Mouse (Mus musculus): Measurements from ENCODE around the gene Mysm1. TPM values are rescaled to one million over a fixed set of nuclear protein-coding genes. Genes with fewer than 3 reads are reported as not detected.

The Mysm1 gene
- 23.6 and 28.3 TPM in 2 replicates for polyA plus RNA-seq (2015; fragmentation: Nextera tagmentation; extraction: Ambion mirVana)

- ATAC-seq: peak; percentile 100
- Histone ChIP-seq H3K36me3 (ENCODE audit: control insufficient read depth, insufficient read depth, low read length) (peaks cover 3% of the 10 kb centered on the region; the same call in 1 of the 2 replicates), H3K9me3 (replicated peaks; ENCODE audit: control insufficient read depth, low read length, poor library complexity, severe bottlenecking) (no peaks in the 10 kb centered on the region), H3K4me2 (ENCODE audit: low read length) (peak within 1 kb of the TSS; percentile 94), H3K27me3 (ENCODE audit: control insufficient read depth, insufficient read depth, low read depth, low read length) (no peaks in the 10 kb centered on the region), H3K9ac (ENCODE audit: low read depth, low read length) (peak within 1 kb of the TSS; percentile 98), H3K4me1 (ENCODE audit: control insufficient read depth, insufficient read depth, low read length) (peaks cover 13% of the 10 kb centered on the region), H3K27ac (ENCODE audit: low read length) (peak within 1 kb of the TSS; percentile 94), H3K4me3 (ENCODE audit: low read depth, low read length) (peak within 1 kb of the TSS; percentile 87)
- under 1% methylated on average over 59 of the region's 69 CpGs for WGBS
These were observed at the start of gene Mysm1 for GRCm38 (mm10) chr4:94978590-94979499. TSS of gene Mysm1 (minus strand) at chr4:94979100.

- no peak overlapping the region for H3K4me2 ChIP-seq (ENCODE audit: low read length)
- H3K9me3 ChIP-seq (replicated peaks; ENCODE audit: control insufficient read depth, low read length, poor library complexity, severe bottlenecking): no peaks in the 10 kb centered on the region
- no peak overlapping the region for H3K9ac ChIP-seq (ENCODE audit: low read depth, low read length)
- peak; percentile 85; the same call in 1 of the 2 replicates for ATAC-seq
- 55% methylated on average over 16 of the region's 16 CpGs for WGBS
- no peak overlapping the region for H3K27ac ChIP-seq (ENCODE audit: low read length)
- H3K4me1 ChIP-seq (ENCODE audit: control insufficient read depth, insufficient read depth, low read length): peaks cover 3% of the 10 kb centered on the region; the same call in 1 of the 2 replicates
- no peaks in the 10 kb centered on the region for H3K36me3 ChIP-seq (ENCODE audit: control insufficient read depth, insufficient read depth, low read length)
- no peaks in the 10 kb centered on the region for H3K27me3 ChIP-seq (ENCODE audit: control insufficient read depth, insufficient read depth, low read depth, low read length)
- H3K4me3 ChIP-seq (ENCODE audit: low read depth, low read length): no peak overlapping the region
These were observed 47.1 kb upstream of the Mysm1 start for GRCm38 (mm10) chr4:95025847-95026600.

GRCm38 (mm10) chr4:95023350-95023953 lies 44.6 kb upstream of the Mysm1 start:
- H3K27ac ChIP-seq (ENCODE audit: low read length): no peak overlapping the region
- H3K4me2 ChIP-seq (ENCODE audit: low read length): no peak overlapping the region
- H3K4me3 ChIP-seq (ENCODE audit: low read depth, low read length): no peak overlapping the region
- H3K36me3 ChIP-seq (ENCODE audit: control insufficient read depth, insufficient read depth, low read length): no peaks in the 10 kb centered on the region
- WGBS: 69% methylated on average over 12 of the region's 12 CpGs
- H3K9me3 ChIP-seq (replicated peaks; ENCODE audit: control insufficient read depth, low read length, poor library complexity, severe bottlenecking): no peaks in the 10 kb centered on the region
- no peak for ATAC-seq
- H3K9ac ChIP-seq (ENCODE audit: low read depth, low read length): no peak overlapping the region
- H3K27me3 ChIP-seq (ENCODE audit: control insufficient read depth, insufficient read depth, low read depth, low read length): no peaks in the 10 kb centered on the region
- peaks cover 3% of the 10 kb centered on the region; the same call in 1 of the 2 replicates for H3K4me1 ChIP-seq (ENCODE audit: control insufficient read depth, insufficient read depth, low read length)

GRCm38 (mm10) chr4:95021649-95022637 lies 43.0 kb upstream of the Mysm1 start:
- Histone ChIP-seq H3K4me3 (ENCODE audit: low read depth, low read length) (no peak overlapping the region), H3K36me3 (ENCODE audit: control insufficient read depth, insufficient read depth, low read length) (no peaks in the 10 kb centered on the region), H3K27me3 (ENCODE audit: control insufficient read depth, insufficient read depth, low read depth, low read length) (no peaks in the 10 kb centered on the region), H3K4me1 (ENCODE audit: control insufficient read depth, insufficient read depth, low read length) (peaks cover 3% of the 10 kb centered on the region; the same call in 1 of the 2 replicates), H3K27ac (ENCODE audit: low read length) (no peak overlapping the region), H3K9ac (ENCODE audit: low read depth, low read length) (no peak overlapping the region), H3K9me3 (replicated peaks; ENCODE audit: control insufficient read depth, low read length, poor library complexity, severe bottlenecking) (no peaks in the 10 kb centered on the region), H3K4me2 (ENCODE audit: low read length) (no peak overlapping the region)
- 86% methylated on average over 12 of the region's 12 CpGs for WGBS
- no peak for ATAC-seq

GRCm38 (mm10) chr4:95020201-95020600 lies 41.3 kb upstream of the Mysm1 start:
- no peaks in the 10 kb centered on the region for H3K36me3 ChIP-seq (ENCODE audit: control insufficient read depth, insufficient read depth, low read length)
- ATAC-seq: no peak
- no peaks in the 10 kb centered on the region for H3K9me3 ChIP-seq (replicated peaks; ENCODE audit: control insufficient read depth, low read length, poor library complexity, severe bottlenecking)
- no peaks in the 10 kb centered on the region for H3K4me1 ChIP-seq (ENCODE audit: control insufficient read depth, insufficient read depth, low read length)
- no peak overlapping the region for H3K4me2 ChIP-seq (ENCODE audit: low read length)
- 87% methylated on average over 2 of the region's 2 CpGs for WGBS
- no peak overlapping the region for H3K9ac ChIP-seq (ENCODE audit: low read depth, low read length)
- H3K27ac ChIP-seq (ENCODE audit: low read length): no peak overlapping the region
- H3K4me3 ChIP-seq (ENCODE audit: low read depth, low read length): no peak overlapping the region
- no peaks in the 10 kb centered on the region for H3K27me3 ChIP-seq (ENCODE audit: control insufficient read depth, insufficient read depth, low read depth, low read length)

GRCm38 (mm10) chr4:95018221-95018620 lies 39.3 kb upstream of the Mysm1 start:
- ATAC-seq: no peak
- Histone ChIP-seq H3K27me3 (ENCODE audit: control insufficient read depth, insufficient read depth, low read depth, low read length) (no peaks in the 10 kb centered on the region), H3K27ac (ENCODE audit: low read length) (no peak overlapping the region)

GRCm38 (mm10) chr4:95012706-95013105 lies 33.8 kb upstream of the Mysm1 start:
- ATAC-seq: no peak
- H3K9me3 ChIP-seq (replicated peaks; ENCODE audit: control insufficient read depth, low read length, poor library complexity, severe bottlenecking): no peaks in the 10 kb centered on the region
- H3K4me2 ChIP-seq (ENCODE audit: low read length): no peak overlapping the region
- no peak overlapping the region for H3K9ac ChIP-seq (ENCODE audit: low read depth, low read length)
- 77% methylated on average over 1 of the region's 1 CpGs for WGBS
- no peak overlapping the region for H3K4me3 ChIP-seq (ENCODE audit: low read depth, low read length)
- H3K4me1 ChIP-seq (ENCODE audit: control insufficient read depth, insufficient read depth, low read length): no peaks in the 10 kb centered on the region
- H3K27ac ChIP-seq (ENCODE audit: low read length): no peak overlapping the region
- no peaks in the 10 kb centered on the region for H3K36me3 ChIP-seq (ENCODE audit: control insufficient read depth, insufficient read depth, low read length)
- H3K27me3 ChIP-seq (ENCODE audit: control insufficient read depth, insufficient read depth, low read depth, low read length): no peaks in the 10 kb centered on the region

More at GRCm38 (mm10) chr4:95018221-95018620, 39.3 kb upstream of the Mysm1 start:
- H3K9ac ChIP-seq (ENCODE audit: low read depth, low read length): no peak overlapping the region
- H3K36me3 ChIP-seq (ENCODE audit: control insufficient read depth, insufficient read depth, low read length): no peaks in the 10 kb centered on the region
- no peaks in the 10 kb centered on the region for H3K9me3 ChIP-seq (replicated peaks; ENCODE audit: control insufficient read depth, low read length, poor library complexity, severe bottlenecking)
- H3K4me1 ChIP-seq (ENCODE audit: control insufficient read depth, insufficient read depth, low read length): no peaks in the 10 kb centered on the region
- H3K4me2 ChIP-seq (ENCODE audit: low read length): no peak overlapping the region
- WGBS: 28% methylated on average over 7 of the region's 7 CpGs
- no peak overlapping the region for H3K4me3 ChIP-seq (ENCODE audit: low read depth, low read length)

GRCm38 (mm10) chr4:95012256-95012655 lies 33.4 kb upstream of the Mysm1 start:
- H3K4me2 ChIP-seq (ENCODE audit: low read length): no peak overlapping the region
- H3K27ac ChIP-seq (ENCODE audit: low read length): no peak overlapping the region
- H3K27me3 ChIP-seq (ENCODE audit: control insufficient read depth, insufficient read depth, low read depth, low read length): no peaks in the 10 kb centered on the region
- no peaks in the 10 kb centered on the region for H3K36me3 ChIP-seq (ENCODE audit: control insufficient read depth, insufficient read depth, low read length)
- ATAC-seq: no peak
- H3K4me3 ChIP-seq (ENCODE audit: low read depth, low read length): no peak overlapping the region
- no peaks in the 10 kb centered on the region for H3K9me3 ChIP-seq (replicated peaks; ENCODE audit: control insufficient read depth, low read length, poor library complexity, severe bottlenecking)
- no peaks in the 10 kb centered on the region for H3K4me1 ChIP-seq (ENCODE audit: control insufficient read depth, insufficient read depth, low read length)
- no peak overlapping the region for H3K9ac ChIP-seq (ENCODE audit: low read depth, low read length)
